Mouse (Mus musculus) layer of hippocampus, postnatal 14 days (tissue): ENCODE measurements around the gene Agxt2. TPM values are rescaled to one million over a fixed set of nuclear protein-coding genes. Genes with fewer than 3 reads are reported as not detected.

Experiments used
- DNase-seq, 2 experiments: peaks; one replicate each; pipeline ENCODE4 v3.0.0; 2021 to 2022; ENCODE audit warnings: low spot score in 2 of 2, mixed read lengths in 1 of 2
- total RNA-seq, 2 experiments: library from RNA; stranded (reverse); gene quantifications; 2 replicates each; pipeline ENCODE4 v1.2.3; 2021

The Agxt2 gene
- total RNA-seq, 2 experiments from 2014 or later = not detected

- DNase-seq = no peak
Measured at GRCm38 (mm10) chr15:10426124-10426523, 67.8 kb downstream of the Agxt2 start.

- DNase-seq = no peak
Measured at GRCm38 (mm10) chr15:10426545-10427266, 68.4 kb downstream of the Agxt2 start.

DNA sequence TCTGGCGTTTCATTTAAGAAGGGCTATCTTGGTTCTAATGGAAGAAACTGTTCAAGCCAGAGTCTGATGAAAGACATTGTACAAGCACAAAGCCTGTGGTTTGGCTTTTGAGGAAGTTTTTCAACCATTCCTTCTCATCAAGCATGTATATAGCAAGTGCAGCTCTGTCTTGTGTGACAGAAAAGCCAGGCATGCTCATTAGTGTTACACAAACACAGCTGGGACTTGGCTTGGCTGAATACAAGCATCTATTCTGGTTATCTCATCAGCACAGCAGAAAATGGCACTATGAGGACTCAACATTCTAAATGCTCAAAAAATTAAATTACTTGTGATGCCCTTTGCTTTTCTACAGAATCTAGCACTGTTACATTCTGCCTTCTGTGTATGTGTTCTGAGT is 78.6 kb downstream of the Agxt2 start:
- no peak for DNase-seq

DNA sequence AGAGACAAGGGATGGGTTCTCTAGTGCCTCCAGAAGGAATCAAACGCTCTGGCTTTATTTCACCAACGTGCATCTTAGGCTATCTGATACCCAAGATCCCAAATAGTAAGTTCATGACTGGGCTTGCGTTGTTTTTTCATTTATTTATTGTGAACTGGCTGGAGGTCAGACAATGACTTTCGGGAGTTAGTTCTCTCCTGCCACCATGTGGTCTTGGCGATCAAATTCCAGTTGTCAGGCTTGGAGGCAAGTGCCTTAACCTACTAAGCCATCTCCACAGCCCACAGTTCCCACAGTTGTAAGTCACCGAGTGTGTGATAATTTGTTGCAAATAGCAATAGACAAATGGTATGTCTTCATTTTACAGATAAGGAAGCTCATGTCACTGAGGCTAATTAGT is 81.6 kb downstream of the Agxt2 start:
- DNase-seq = peak in 1 of 2 experiments; percentile 15

GRCm38 (mm10) chr15:10441493-10441892 is 83.2 kb downstream of the Agxt2 start:
- no peak for DNase-seq

DNA sequence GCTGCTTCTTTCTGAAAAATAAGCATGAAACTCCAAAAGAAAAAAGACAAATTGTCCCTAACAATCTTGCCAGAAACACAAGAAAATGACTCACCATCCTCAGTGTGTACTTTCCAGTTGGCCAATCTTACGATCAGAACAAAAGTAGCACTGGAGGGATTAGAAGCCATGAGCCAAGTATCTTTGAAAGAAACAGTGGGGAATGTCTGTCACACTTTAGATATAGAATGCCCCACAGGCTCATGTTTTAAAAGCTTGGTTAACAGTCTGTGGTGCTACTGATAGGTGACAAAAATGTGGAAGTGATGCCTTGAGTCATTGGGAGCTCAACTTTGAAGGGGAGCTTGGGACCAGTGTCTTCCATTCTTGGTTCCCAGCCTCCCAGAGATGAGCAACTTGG is 83.9 kb downstream of the Agxt2 start:
- no peak for DNase-seq

DNA sequence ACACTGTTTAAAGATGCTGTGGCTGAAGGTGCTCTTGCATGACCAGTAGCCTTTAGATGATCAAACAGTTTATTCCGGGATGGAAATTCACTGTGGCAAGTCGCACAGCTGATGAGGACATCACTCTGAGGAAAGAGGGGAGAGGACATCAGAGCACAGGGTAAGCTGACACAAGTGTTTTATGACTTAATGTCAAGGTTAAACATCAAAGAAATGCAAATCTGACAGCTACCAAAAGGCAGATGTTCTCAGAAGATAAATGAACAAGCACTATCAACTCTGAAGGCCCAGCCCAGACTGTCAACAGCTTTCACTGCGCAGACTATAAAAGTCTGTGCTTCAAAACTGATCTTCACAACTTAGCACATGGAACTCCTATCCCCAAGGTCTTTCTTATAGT is 88.8 kb downstream of the Agxt2 start:
- no peak for DNase-seq

Other genes with a start within 250 kb of the Agxt2 start
- 1 to 10 TPM; 3.3 to 7.8 TPM for gene Prlr, start 181.3 kb upstream of the Agxt2 start, total RNA-seq
- not detected for gene Gm21973, start 33.2 kb upstream of the Agxt2 start, total RNA-seq
- gene Dnajc21, start 112.0 kb downstream of the Agxt2 start, total RNA-seq = 10 to 100 TPM; 19.3 TPM
- gene Brix1, start 127.4 kb downstream of the Agxt2 start, total RNA-seq = 10 to 100 TPM; 22.8 to 23.2 TPM
- gene Rad1, start 127.5 kb downstream of the Agxt2 start, total RNA-seq = 10 to 100 TPM; 10.4 to 12.6 TPM
- not detected for gene Ttc23l, start 200.1 kb downstream of the Agxt2 start, total RNA-seq